Mouse (Mus musculus): ENCODE measurements around the gene Cux1. TPM values are rescaled to one million over a fixed set of nuclear protein-coding genes. Genes with fewer than 3 reads are reported as not detected.
"Not testable (repeated sequence)": the region's sequence is repeated elsewhere in the genome, so short reads cannot be mapped to it uniquely, and the experiment has no call there.

Cux1 gene
- total RNA-seq, 2 experiments from 2014 or later, result 113 to 119 TPM

DNA sequence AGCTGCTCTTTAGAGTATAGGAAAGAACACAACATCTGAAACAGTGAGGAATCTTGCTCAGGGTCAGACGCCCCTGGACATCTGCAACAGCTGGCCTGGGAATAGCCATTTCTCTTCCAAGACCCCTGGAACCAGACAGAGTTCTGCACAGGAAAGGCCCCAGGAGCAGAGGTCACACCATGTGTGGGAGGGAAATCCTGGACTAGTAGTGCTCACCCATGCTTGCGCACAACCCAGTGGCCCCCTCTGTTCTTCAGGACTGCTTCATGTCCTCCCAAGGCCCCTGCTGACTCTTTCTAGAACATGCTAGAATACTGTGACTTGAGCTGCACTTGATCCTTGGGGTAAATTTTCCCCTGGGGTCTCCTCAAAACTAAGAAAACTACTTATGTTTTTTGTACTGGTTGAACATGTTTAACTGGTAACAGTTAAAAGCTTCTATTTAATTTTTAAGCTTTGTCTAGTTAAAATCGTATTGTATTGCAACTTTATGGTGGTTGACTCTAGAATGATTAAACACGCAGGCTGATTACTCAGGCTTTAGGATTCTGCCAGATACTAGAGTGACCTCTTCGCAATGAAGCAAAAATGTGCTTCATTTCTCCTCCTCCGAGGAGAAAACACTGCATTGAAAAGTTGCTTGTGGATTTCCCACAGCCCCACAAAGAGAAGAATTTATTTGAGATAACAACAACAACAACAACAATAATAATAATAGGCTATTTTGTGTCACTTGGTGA lies 88.1 kb downstream of the Cux1 start:
- no peak for DNase-seq
- intact Hi-C loops (cut with DNase I), result no loop called here

DNA sequence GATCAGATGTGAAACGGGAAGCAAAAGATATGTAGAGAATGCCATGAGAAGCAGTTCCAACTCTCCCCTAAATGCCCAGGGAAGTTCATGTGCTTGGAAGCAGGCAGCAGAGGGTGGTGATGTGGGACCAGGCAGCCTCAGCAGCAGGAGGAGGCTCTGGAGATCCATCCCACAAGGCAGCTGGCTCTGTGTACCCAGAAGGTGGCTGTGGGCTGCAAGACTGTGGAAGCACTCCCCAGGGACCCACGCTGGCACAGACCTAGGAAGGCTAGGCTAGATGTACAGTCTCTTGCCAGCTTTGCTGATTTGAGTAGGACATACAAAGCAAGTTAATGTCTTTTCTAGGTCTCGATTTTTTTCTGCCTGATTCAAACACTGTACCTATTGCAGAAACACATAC lies 91.0 kb downstream of the Cux1 start:
- no peak for DNase-seq
- intact Hi-C loops (cut with DNase I), result no loop called here

DNA sequence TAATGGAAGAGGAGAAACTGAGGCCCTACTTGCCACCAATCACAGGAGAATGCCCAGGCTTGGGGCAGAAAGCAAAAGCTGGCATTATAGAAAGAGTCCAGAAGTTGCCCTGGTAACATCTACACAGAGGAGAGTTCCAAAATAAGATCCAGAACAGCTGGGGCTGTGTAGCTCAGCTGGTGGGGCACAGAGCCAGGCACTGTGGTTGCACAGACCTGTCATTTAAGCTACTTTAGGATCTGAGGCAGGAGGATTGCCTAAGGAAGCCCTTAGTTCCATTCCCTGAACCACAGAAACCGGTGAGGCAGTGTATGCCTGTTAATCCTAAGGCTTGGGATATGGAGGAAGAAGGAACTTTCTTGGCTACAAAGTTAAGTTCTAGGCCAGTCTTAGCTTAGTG lies 92.1 kb downstream of the Cux1 start:
- intact Hi-C loops (cut with DNase I), result no loop called here

DNA sequence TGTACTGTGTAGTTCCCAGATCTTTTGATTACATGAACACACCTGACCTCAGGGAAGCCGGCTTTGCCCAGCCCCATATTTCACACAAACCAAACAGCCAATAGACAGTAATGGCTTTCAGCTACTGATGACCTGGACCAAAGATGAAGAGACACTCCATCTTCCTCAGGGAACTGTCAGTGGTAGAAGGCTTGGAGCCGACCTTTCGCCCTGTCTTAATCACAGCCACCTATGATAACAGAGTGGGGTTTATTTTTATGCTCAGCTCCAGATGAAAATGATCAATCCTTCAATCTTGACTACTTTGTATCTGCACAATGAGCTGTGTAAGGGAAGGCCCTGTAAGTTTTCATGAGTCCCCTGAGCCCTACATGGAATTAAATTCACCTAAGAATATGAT lies 93.2 kb downstream of the Cux1 start:
- no peak for DNase-seq
- intact Hi-C loops (cut with DNase I), result no loop called here

More for the DNA sequence above, 92.1 kb downstream of the Cux1 start:
- no peak for DNase-seq

DNA sequence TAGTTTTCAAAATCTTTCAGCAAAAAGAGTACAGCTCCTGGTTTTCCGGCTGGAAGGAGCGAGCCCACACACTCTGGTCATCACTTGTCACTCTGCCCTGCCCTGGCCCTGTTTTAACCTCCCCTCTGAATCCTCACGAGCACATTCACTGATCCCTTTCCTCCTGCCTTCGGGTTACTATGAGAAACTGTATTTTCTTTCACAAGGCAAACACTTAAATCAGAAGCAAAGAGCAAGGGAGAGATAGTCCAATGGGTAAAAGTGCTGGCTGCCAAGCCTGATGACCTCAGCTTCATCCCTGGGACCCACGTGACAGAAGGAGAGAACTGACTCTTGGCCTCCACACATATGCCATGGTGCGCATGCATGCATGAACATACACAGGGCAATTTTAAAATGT lies 94.0 kb downstream of the Cux1 start:
- DNase-seq, result no peak
- intact Hi-C loops (cut with DNase I), result no loop called here

DNA sequence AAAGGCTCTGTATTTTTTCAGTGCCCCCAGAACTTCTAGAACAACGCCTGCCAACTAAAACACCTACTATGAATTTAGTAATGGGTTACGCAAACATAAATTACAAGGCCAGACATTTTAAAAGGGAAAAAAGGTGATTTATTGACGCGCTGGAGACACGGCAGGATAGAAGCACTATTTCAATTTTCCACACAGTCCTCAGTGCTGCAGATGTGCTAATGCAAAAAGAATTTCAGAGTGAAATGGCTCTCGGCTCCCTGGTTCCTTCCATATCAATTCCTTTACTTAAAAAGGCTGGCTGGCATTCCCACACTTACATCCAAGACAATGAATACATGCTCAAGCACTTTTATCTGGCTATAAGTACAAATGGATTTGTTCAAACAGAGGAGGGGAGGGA lies 94.4 kb downstream of the Cux1 start:
- intact Hi-C loops (cut with DNase I), result no loop called here
- no peak for DNase-seq

DNA sequence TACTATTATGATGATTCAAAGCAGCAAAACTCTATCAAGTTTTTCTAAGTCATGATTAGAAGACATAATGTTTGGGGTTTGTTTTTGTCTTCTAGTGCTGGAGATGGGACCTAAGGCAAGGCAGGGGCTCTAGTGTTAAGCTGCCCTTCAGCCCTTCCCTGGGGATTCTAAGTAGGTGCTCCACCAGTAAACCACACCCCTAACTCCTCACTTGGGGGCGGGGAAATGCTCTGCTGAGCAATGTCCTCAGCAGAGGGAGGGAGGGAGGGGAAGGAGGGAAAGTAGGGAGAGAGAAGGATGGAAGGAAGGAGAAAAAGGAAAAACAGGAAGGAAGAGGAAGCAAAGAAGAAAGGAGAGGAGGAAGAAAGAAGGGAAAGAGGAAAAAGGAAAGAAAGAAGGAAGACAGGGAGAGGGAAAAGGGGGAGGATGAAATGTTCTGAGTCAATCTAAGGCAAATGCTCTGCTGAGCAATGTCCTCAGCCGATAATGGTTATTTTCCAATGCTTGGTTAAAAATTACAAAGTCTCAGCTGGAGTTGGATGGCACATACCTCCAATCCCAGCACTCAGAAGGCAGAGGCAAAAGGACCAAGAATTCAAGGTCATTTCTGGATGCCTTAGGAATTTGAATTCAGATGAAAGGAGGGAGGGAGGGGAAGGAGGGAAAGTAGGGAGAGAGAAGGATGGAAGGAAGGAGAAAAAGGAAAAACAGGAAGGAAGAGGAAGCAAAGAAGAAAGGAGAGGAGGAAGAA lies 96.1 kb downstream of the Cux1 start:
- DNase-seq; intact Hi-C loops (cut with DNase I): not testable (repeated sequence)

DNA sequence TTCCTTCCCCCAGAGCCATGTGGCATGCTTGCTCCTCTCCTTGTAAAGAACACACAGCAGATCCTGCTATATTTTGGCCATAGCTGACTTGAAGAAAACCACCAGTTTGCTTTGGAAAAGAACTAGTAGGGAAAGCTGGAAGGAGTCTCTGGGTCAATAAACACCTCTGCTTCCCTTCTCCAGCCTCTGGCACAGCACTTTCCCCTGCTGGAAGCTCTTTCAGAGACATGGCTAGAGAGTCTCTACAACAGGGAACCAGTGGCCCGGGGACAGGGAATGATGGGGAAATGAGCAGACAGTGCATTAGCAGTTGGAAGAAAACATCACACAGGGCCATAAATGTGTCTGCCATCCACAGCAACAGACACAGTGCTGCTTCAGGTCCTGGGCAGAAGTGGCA lies 98.0 kb downstream of the Cux1 start:
- DNase-seq, result no peak
- intact Hi-C loops (cut with DNase I), result no loop called here

DNA sequence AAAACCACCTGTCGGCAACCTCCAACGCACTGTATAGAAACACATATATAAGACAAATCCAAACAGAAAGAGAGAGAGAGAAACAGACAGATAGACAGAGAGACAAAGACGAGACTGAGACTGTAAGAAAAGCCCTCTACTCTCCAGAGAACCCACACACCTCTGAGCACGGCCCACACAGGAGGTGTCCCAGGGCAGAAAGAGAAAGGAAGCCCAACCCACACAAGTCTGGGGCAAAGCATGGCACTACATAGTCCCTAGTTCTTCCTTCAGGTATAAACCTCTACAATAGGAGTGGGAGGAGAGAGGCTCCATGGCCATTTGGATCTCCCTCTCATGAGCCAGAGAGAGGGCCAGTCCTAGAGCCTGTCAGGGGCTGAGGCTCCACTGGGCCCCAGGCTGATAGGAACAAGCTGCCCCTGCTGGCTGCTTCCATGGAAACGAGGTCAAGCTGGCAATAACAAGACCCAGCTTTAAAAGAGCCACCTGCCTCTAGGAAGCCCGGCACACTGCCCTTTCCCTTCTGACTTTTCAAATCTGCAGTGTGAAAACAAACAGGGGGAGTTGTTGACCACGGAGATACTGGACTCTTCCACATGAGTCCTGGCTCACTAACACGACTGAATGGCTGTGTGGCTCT lies 99.8 kb downstream of the Cux1 start:
- intact Hi-C loops (cut with DNase I), result loop anchor here (2.0 kb wide), 1 partner anchor 99 kb away; the partner anchor contains the start of gene Cux1
- peak; percentile 86 for DNase-seq

DNA sequence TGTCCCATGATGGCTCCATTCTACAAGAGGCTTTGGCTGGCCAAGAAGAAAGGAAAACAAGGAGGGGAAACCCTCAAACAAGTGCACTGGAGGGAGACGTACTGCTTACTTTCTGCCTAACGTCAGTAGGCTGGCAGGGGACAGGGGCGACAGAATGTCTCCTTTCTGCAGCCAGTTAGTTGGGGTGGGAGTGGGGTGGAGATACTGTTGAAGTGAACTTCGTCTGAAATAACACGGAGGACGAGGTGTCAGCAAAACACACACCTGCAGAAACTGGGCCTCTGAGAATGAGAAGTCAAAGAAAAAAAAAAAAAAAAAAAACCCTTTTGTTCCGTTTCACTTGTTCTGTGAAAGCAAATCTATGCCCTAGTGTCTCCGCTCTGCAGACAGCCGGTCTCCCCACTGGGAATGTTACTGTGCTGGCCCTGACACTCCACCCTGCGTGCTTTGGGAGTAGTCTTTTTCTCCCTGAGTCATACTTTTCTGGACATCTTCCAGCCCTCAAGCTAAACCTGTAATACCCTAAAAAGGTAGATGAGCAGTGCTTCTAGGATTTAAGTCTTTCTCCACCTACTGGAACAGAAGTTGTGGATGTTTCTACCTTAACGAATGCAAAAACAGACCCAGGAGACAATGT lies 101.4 kb downstream of the Cux1 start:
- intact Hi-C loops (cut with DNase I), result loop anchor here (2.0 kb wide), 1 partner anchor 101 kb away; the partner anchor contains the start of gene Cux1
- peak; percentile 53 to 62 for DNase-seq

DNA sequence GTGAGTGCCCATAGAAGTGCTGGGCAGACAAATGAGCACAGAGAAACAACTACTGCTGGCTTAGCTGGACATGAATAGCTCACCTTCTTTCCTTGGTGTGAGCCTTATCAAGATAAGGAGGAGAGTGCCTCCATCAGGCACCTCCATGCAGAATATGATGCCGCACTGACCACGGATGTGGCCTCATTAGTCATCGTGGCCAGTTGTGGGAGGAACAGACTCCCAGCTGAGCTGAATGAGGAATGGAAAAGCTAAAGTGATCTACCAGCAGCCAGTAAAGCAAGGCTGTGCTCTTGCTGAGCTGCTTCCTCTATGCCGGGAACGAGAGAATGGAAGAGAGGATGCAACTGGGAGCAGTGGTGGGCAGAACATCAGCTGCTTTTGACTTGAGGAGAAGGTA lies 101.9 kb downstream of the Cux1 start:
- intact Hi-C loops (cut with DNase I), result no loop called here
- DNase-seq, result no peak

DNA sequence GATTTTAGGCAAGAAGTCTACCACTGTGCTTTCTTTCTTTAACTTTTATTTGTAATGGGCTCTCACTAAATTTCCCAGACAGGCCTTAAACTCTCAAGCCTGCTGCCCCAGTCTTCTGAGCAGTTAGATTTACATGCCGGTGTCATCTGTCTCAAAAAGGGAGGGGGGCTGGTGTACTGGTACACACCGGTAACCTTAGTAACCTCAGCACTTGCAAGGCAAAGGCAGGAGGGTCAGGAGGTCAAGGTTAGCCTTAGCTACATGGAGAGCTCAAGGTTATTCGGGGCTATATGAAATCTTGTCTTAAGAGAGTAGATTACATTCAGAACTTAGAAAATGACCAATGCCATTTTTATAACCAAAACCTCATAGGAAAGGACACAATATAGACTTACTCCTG lies 102.4 kb downstream of the Cux1 start:
- intact Hi-C loops (cut with DNase I), result loop anchor here (5.0 kb wide), 2 partner anchors 38 to 78 kb away; no protein-coding TSS in a partner anchor
- DNase-seq, result no peak

DNA sequence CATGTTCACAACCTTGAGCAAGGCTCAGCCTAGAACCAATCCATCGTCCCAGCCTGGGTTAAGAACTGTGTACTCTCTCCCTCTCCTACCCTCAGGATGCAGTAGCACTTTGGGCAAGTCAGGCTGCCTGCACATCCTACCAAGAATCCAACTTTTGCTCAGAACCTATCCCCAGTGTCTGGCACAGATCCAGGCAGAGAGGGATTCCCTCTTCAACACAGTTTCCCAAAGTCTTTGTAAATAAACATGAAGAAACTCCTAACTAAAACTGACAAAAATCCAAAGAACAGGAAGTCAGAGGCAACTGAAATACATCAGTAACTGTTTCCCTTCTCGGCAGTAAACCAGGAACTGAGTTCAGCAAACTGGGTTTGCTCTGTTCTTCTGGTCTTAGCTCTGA lies 103.2 kb downstream of the Cux1 start:
- DNase-seq, result no peak
- intact Hi-C loops (cut with DNase I), result loop anchor here (5.0 kb wide), 2 partner anchors 37 to 77 kb away; no protein-coding TSS in a partner anchor

DNA sequence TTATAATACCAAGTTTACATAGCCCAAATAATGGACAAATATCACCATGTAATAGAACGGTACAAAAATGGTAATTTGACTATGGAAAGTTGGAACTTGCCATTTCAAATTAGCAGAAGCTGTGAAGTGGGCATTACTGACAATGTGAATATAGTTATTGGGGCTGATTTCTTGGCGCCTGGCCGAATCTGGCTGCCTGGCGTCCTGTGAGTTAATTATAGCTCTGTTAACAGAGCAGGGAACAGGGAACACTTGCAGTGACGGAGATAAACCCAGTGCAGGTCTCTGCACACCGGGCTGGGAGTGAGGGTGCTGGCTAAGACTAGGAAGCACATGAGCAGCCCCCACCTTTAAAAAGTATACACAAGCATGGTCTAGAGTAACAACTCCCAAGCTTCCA lies 104.7 kb downstream of the Cux1 start:
- DNase-seq, result peak; percentile 79 to 84
- intact Hi-C loops (cut with DNase I), result loop anchor here (5.0 kb wide), 2 partner anchors 35 to 75 kb away; no protein-coding TSS in a partner anchor

DNA sequence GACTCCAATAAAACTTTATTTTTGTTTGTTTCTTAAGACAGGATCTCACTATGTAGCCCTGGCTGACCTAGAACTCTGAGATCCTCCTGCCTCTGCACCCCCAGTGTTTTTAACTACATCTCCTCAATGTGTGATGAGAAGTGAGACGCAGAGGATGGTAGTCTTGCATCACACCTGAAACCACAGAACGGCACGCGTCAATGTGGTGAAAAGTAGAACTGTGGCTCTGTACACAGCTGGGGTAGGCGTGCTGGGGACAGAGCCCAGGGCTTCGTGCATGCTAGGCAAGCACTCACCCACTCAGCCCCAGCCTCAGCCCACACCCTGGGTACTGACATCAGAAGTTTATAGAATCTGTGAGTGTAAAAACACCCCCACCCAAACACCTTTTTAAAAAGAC lies 107.4 kb downstream of the Cux1 start:
- no peak for DNase-seq
- intact Hi-C loops (cut with DNase I), result loop anchor here (5.0 kb wide), 2 partner anchors 33 to 73 kb away; no protein-coding TSS in a partner anchor

DNA sequence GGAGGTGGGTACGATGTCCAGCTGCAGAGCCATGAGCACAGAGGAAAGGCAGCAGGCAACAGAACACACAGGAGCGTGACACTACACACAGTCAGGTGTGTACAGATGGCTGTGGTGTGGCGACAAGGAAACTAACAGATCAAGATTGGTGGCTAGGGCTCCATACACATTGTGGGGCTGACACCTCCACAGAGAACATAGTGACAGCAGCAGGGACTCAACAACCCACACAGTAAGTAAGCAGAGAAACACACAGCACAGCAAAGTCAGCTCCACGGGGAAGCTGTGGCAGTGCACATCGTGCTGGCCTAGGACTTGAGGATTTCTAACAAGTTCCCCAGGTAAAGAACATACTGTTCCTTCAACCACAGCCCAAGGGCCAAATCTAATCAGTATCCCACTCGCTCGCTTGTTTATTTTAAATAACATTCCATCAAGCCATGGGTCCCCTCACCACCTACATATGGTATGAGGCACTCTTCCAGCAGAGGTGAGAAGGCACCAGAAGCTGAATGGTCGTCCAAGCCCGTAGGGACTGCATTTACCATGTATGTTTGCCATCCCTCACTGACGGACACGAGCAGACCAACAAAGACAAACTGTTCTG lies 108.3 kb downstream of the Cux1 start:
- intact Hi-C loops (cut with DNase I), result no loop called here
- DNase-seq, result no peak

DNA sequence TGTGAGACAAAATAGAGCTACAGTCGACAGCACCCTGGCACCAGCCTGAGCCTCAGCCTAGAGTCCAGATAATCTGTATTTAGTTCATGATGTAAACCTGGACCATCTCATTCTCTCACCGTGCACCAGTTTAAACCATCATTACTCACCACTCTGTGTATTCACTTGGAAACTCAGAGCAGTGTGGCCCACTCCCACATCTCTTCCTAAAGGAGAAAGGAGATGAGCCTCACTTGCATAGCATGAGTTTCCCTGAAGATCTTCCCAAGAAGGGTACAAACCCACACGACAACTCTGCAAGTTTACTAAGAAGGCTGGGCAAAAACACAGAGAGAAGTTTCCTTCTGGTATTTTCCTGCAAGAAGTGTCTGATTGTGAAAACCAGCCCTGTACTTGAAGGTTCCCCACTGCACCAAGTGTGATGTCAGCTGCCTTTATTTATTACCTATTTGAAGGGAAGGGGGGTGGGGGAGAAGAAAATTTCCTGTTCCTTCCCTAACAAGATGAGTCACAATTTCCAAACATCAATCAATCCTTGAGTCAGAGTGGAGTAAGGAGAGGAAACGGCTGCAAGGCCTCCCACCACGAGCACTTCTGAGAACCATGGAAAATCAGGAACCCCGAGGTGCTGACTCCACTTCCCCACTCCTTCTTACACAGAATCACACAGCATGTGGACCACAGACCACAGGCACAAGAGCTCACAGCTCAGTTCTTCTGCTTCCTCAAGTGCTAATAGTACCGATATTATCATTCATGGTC lies 109.0 kb downstream of the Cux1 start:
- intact Hi-C loops (cut with DNase I), result no loop called here
- DNase-seq, result no peak

DNA sequence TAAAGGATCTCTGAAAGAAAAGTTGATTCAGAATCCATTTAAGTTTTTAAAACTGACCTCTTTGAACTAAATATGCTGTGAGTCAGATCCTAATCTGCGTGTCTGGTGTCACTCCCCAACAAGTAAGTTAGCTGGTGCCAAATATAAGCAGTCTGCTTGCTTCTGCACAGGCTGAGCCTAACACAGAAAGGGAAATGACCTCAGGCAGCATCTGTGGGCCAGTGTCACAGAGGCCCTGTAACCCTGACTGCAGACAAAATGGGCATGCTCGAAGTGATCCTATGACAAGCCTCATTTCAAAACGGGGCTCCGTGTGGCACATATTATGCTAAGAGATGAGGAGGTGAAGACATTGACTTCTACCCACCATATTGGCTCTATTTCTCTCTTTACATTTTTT lies 110.9 kb downstream of the Cux1 start:
- DNase-seq, result no peak
- intact Hi-C loops (cut with DNase I), result no loop called here

DNA sequence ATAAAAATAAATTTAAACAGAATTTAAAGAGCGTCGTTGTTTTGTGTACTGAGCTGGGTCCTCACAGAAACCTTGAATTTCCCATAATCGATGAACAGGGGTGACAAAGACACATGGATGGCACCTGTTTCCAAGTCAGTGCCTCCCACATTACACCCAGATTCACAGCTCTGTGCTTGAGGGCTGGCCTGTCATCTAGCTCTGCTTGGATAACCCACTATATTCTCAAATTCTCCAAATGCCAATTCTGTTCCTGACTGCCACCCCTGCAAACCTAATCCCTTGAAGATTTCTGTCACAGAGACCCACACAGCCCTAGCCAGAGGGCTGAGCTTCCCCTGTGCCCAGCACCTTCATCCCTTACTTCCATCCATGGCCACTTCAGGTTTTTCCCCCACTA lies 114.6 kb downstream of the Cux1 start:
- intact Hi-C loops (cut with DNase I), result no loop called here
- no peak for DNase-seq

DNA sequence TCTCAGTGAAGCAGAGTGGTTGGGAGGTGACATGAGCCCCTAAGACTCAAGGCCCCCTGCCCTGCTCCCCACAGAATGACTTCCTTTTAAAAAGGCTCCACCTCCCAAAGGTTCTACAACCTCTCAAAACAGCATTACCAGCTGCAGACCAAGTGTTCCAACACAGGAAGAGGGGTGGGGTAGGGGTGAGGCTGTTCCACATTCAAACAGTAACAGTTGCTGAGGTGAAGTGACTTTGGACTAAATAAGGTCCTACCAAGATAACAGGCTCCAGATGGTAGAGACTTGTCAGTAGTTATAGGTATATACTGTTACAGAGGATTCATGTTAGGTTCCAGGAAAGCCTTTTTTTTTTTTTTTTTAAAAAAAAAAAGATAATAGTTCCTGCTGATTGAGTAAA lies 117.5 kb downstream of the Cux1 start:
- no peak for DNase-seq
- intact Hi-C loops (cut with DNase I), result no loop called here

Data from heart, postnatal 10 days (tissue).